Mouse (Mus musculus) CH12.LX (cell line): ENCODE results near the gene Zfr2. TPM values are rescaled to one million over a fixed set of nuclear protein-coding genes. Genes with fewer than 3 reads are reported as not detected.

Source experiments
- DNase-seq: peaks from one replicate; pipeline ENCODE4 v3.0.0-alpha.2; 2013; ENCODE audit errors: extremely low read depth
- H3K27ac ChIP-seq: 2 replicates; pipeline ENCODE4 v1.5.1; 2012; ENCODE audit warnings: low read depth, mild to moderate bottlenecking, control low read depth, moderate library complexity; ENCODE audit not compliant: insufficient read depth
- H3K27me3 ChIP-seq: replicated peaks from 2 replicates; pipeline ENCODE3; 2012; ENCODE audit warnings: inconsistent platforms
- H3K36me3 ChIP-seq, 2 experiments: replicated peaks in 1 of 2; 2 replicates each; pipeline versions ENCODE3 to v1.6.1; 2012; ENCODE audit warnings: inconsistent platforms in 1 of 2, low read length in 1 of 2, mild to moderate bottlenecking in 1 of 2, mixed read lengths in 1 of 2, moderate library complexity in 1 of 2; ENCODE audit not compliant: control insufficient read depth in 1 of 2, insufficient read depth in 1 of 2
- H3K4me1 ChIP-seq, 2 experiments: 2 replicates each; pipeline ENCODE4 v1.6.1; 2012; ENCODE audit warnings: inconsistent platforms in 1 of 2, moderate library complexity in 1 of 2; ENCODE audit not compliant: insufficient read depth in 2 of 2, control insufficient read depth in 1 of 2
- H3K4me2 ChIP-seq: 2 replicates; pipeline ENCODE4 v1.6.1; 2012; ENCODE audit warnings: low read depth, mild to moderate bottlenecking, control low read depth; ENCODE audit not compliant: poor library complexity, insufficient read depth, severe bottlenecking
- H3K4me3 ChIP-seq, 3 experiments: fragments of 150-350 bp in 1 of 3; sonication (generic) in 1 of 3; replicated peaks in 1 of 3; 2 replicates each; pipeline versions ENCODE3 to v1.5.1; 2011 to 2012; ENCODE audit warnings: low read depth in 2 of 3, low read length in 2 of 3, mild to moderate bottlenecking in 2 of 3, moderate library complexity in 2 of 3, control low read depth in 1 of 3, improper control_type of control experiment in 1 of 3, inconsistent platforms in 1 of 3, mixed read lengths in 1 of 3; ENCODE audit not compliant: poor library complexity in 1 of 3
- H3K79me2 ChIP-seq: replicated peaks from 2 replicates; pipeline ENCODE4 v1.6.1; 2012; ENCODE audit warnings: mild to moderate bottlenecking, moderate library complexity; ENCODE audit not compliant: control insufficient read depth, poor library complexity, insufficient read depth, severe bottlenecking; ENCODE audit errors: extremely low read depth
- H3K9ac ChIP-seq: 2 replicates; pipeline ENCODE4 v1.6.1; 2012; ENCODE audit warnings: low read depth, mild to moderate bottlenecking, control low read depth, moderate library complexity; ENCODE audit not compliant: insufficient read depth
- H3K9me3 ChIP-seq: replicated peaks from 2 replicates; pipeline ENCODE3; 2012; ENCODE audit warnings: low read length, inconsistent platforms, mixed read lengths
- BHLHE40 ChIP-seq: IDR thresholded peaks from 2 replicates; pipeline ENCODE4 v1.6.1; 2011; ENCODE audit warnings: mild to moderate bottlenecking, low read depth, low read length, improper control_type of control experiment
- CHD2 ChIP-seq: IDR thresholded peaks from 2 replicates; pipeline ENCODE4 v1.6.1; 2011; ENCODE audit warnings: low read length, improper control_type of control experiment
- CTCF ChIP-seq, 2 experiments: IDR thresholded peaks in 1 of 2; conservative IDR thresholded peaks in 1 of 2; 2 replicates each; pipeline ENCODE4 v1.5.1; 2011 to 2012; ENCODE audit warnings: low read depth in 2 of 2, low read length in 2 of 2, improper control_type of control experiment in 1 of 2, inconsistent platforms in 1 of 2, mild to moderate bottlenecking in 1 of 2, moderate library complexity in 1 of 2
- E2F4 ChIP-seq: IDR thresholded peaks from 2 replicates; pipeline ENCODE4 v1.6.1; 2011; ENCODE audit warnings: low read depth, low read length, improper control_type of control experiment; ENCODE audit not compliant: insufficient replicate concordance
- ELF1 ChIP-seq: IDR thresholded peaks from 2 replicates; pipeline ENCODE4 v1.6.1; 2014; ENCODE audit warnings: low read depth, mild to moderate bottlenecking, inconsistent platforms, low read length, improper control_type of control experiment
- ETS1 ChIP-seq: conservative IDR thresholded peaks from 2 replicates; pipeline ENCODE4 v1.6.1; 2012; ENCODE audit warnings: low read depth, mild to moderate bottlenecking, inconsistent platforms, low read length, improper control_type of control experiment, moderate library complexity
- HCFC1 ChIP-seq: IDR thresholded peaks from 2 replicates; pipeline ENCODE4 v1.6.1; 2012; ENCODE audit warnings: low read depth, mild to moderate bottlenecking, inconsistent platforms, low read length, improper control_type of control experiment
- IRF4 ChIP-seq: IDR thresholded peaks from 2 replicates; pipeline ENCODE4 v1.6.1; 2014; ENCODE audit warnings: low read depth, mild to moderate bottlenecking, inconsistent platforms, low read length, improper control_type of control experiment
- JUN ChIP-seq: IDR thresholded peaks from 2 replicates; pipeline ENCODE4 v1.6.1; 2011; ENCODE audit warnings: low read depth, mild to moderate bottlenecking, low read length, improper control_type of control experiment, moderate library complexity; ENCODE audit not compliant: insufficient read depth
- JUND ChIP-seq: conservative IDR thresholded peaks from 2 replicates; pipeline ENCODE4 v1.6.1; 2011; ENCODE audit warnings: low read depth, low read length, improper control_type of control experiment
- MAX ChIP-seq: IDR thresholded peaks from 2 replicates; pipeline ENCODE4 v1.6.1; 2011; ENCODE audit warnings: low read length, improper control_type of control experiment
- MEF2A ChIP-seq: IDR thresholded peaks from 2 replicates; pipeline ENCODE4 v1.6.1; 2014; ENCODE audit warnings: low read depth, mild to moderate bottlenecking, inconsistent platforms, low read length, improper control_type of control experiment, borderline replicate concordance
- MXI1 ChIP-seq: IDR thresholded peaks from 2 replicates; pipeline ENCODE4 v1.6.1; 2011; ENCODE audit warnings: mild to moderate bottlenecking, low read depth, low read length, improper control_type of control experiment
- MYC ChIP-seq: IDR thresholded peaks from 2 replicates; pipeline ENCODE4 v1.6.1; 2011; ENCODE audit warnings: low read depth, mild to moderate bottlenecking, improper control_type of control experiment, low read length
- NELFE ChIP-seq: IDR thresholded peaks from 2 replicates; pipeline ENCODE4 v1.6.1; 2011; ENCODE audit warnings: low read depth, low read length, improper control_type of control experiment
- NRF1 ChIP-seq: IDR thresholded peaks from 2 replicates; pipeline ENCODE4 v1.6.1; 2014; ENCODE audit warnings: low read depth, mild to moderate bottlenecking, inconsistent platforms, low read length, improper control_type of control experiment, moderate library complexity
- PAX5 ChIP-seq: IDR thresholded peaks from 2 replicates; pipeline ENCODE4 v1.6.1; 2012; ENCODE audit warnings: low read length, inconsistent platforms, mixed read lengths
- POLR2A ChIP-seq: IDR thresholded peaks from 2 replicates; pipeline ENCODE4 v1.6.1; 2011; ENCODE audit warnings: low read depth, mild to moderate bottlenecking, improper control_type of control experiment, low read length
- RAD21 ChIP-seq: IDR thresholded peaks from 2 replicates; pipeline ENCODE4 v1.6.1; 2011; ENCODE audit warnings: low read depth, mild to moderate bottlenecking, low read length, improper control_type of control experiment, moderate library complexity
- SIN3A ChIP-seq: IDR thresholded peaks from 2 replicates; pipeline ENCODE4 v1.6.1; 2012; ENCODE audit warnings: low read length, improper control_type of control experiment, inconsistent platforms
- SMC3 ChIP-seq: IDR thresholded peaks from 2 replicates; pipeline ENCODE4 v1.6.1; 2011; ENCODE audit warnings: low read depth, low read length, improper control_type of control experiment
- TBP ChIP-seq: conservative IDR thresholded peaks from 2 replicates; pipeline ENCODE4 v1.6.1; 2011; ENCODE audit warnings: low read depth, low read length, improper control_type of control experiment
- TCF12 ChIP-seq: IDR thresholded peaks from 2 replicates; pipeline ENCODE4 v1.6.1; 2014; ENCODE audit warnings: low read depth, mild to moderate bottlenecking, inconsistent platforms, low read length, improper control_type of control experiment
- UBTF ChIP-seq: IDR thresholded peaks from 2 replicates; pipeline ENCODE4 v1.6.1; 2012; ENCODE audit warnings: low read depth, mild to moderate bottlenecking, inconsistent platforms, low read length, improper control_type of control experiment, moderate library complexity
- ZKSCAN1 ChIP-seq: IDR thresholded peaks from 2 replicates; pipeline ENCODE4 v1.6.1; 2012; ENCODE audit warnings: low read depth, inconsistent platforms, low read length, improper control_type of control experiment, borderline replicate concordance
- ZMIZ1 ChIP-seq: IDR thresholded peaks from 2 replicates; pipeline ENCODE4 v1.6.1; 2012; ENCODE audit warnings: low read depth, mild to moderate bottlenecking, inconsistent platforms, low read length, improper control_type of control experiment
- ZNF384 ChIP-seq: IDR thresholded peaks from 2 replicates; pipeline ENCODE4 v1.6.1; 2012; ENCODE audit warnings: low read depth, low read length, improper control_type of control experiment, inconsistent platforms
- dilution Hi-C: fragments of 300-500 bp; cut with MboI; formaldehyde crosslinking; loops from 2 replicates; pipeline ENCODE4 v1.14.3; 2020; ENCODE audit warnings: low sequenced_read_pairs; ENCODE audit not compliant: extremely low pct_unique_long_range_greater_than_20kb, extremely low pct_ligation_motif_present
- in situ Hi-C: fragments of 300-500 bp; cut with MboI; formaldehyde crosslinking; loops from 3 replicates; pipeline ENCODE4 v1.14.3; 2019; ENCODE audit warnings: low sequenced_read_pairs, low pct_ligation_motif_present, low pct_unique_long_range_greater_than_20kb, mixed read lengths
- polyA plus RNA-seq: library from polyadenylated mRNA; unstranded; fragments of >175 nt; gene quantifications from 2 replicates; pipeline ENCODE4 v1.2.1, GENCODE M21; 2012; ENCODE audit warnings: low read depth; ENCODE audit not compliant: insufficient read length
- total RNA-seq, 2 experiments: library from RNA; depleted of rRNA; stranded (reverse); fragments of 300-350 nt in 1 of 2; fragments of >200 nt in 1 of 2; gene quantifications; 2 replicates each; pipeline ENCODE4 v1.2.3; 2012 to 2014

Gene Zfr2
- total and polyA plus RNA-seq, 3 experiments = 1.0 to 13.5 (median 2.4) TPM

GRCm38 (mm10) chr10:81261025-81261424 is 28.1 kb downstream of the Zfr2 start (continued):
- TF ChIP-seq JUND (0 out of 2 replicates have a peak, but pooled peaks have one; percentile 40), JUN (peak; percentile 7; the same call in 1 of the 2 replicates), CTCF (conservative IDR thresholded peaks at IDR 0.05 in 1 of 2, IDR thresholded peaks at IDR 0.05 in 1 of 2; ENCODE audit: low read depth in 2 of 2, low read length in 2 of 2) (no peak), MYC (0 out of 2 replicates have a peak, but pooled peaks have one; percentile 50), MAX (peak; percentile 29), IRF4 (peak; percentile 48), HCFC1 (peak; percentile 29; the same call in 1 of the 2 replicates), ETS1 (peak; percentile 67), RAD21 (no peak; the same call in 1 of the 2 replicates), CHD2 (peak; percentile 73)

DNA sequence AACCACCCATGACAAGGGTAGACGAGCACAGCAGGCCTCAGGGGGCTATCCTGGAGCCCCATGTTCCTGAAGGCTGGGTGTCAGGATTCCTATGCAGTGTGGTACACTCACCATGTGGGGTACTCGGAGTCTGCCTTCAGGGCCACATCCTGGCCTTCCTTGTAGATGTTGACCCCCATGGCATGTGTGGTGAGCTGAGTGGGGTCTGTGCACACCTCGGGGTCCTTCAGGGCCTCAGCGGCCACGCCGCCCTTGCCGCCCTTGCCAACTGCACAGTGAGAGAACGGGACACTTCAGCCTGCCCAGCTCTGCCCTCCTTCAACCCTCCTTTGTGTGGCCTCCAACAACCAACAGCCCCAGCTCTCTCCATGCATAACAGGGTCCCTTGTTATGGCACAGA is 32.6 kb downstream of the Zfr2 start:
- peaks cover 17% of the 10 kb centered on the region for H3K79me2 ChIP-seq
- TF ChIP-seq HCFC1 (no peak), NRF1 (0 out of 2 replicates have a peak, but pooled peaks have one; percentile 3), BHLHE40 (no peak), E2F4 (no peak)
- TF ChIP-seq, all 38 proteins: peak for 1
- H3K9ac ChIP-seq = peak overlapping the region; percentile 58
- H3K9me3 ChIP-seq = peaks cover 4% of the 10 kb centered on the region
- H3K4me1 ChIP-seq = peaks cover 23 to 67% of the 10 kb centered on the region in 2 experiments
- peak overlapping the region; percentile 57 for H3K4me2 ChIP-seq
- H3K27ac ChIP-seq = no peak overlapping the region
- peaks cover 39 to 59% of the 10 kb centered on the region in 2 experiments for H3K36me3 ChIP-seq
- dilution Hi-C loops = no loop called here
- H3K27me3 ChIP-seq = no peaks in the 10 kb centered on the region
- in situ Hi-C loops = no loop called here
- no peak for DNase-seq
- H3K4me3 ChIP-seq = peak overlapping the region; percentile 31 to 85 (median 84)

- peak; percentile 95 for DNase-seq
- peaks cover 47 to 63% of the 10 kb centered on the region in 2 experiments for H3K36me3 ChIP-seq
- H3K9me3 ChIP-seq = no peaks in the 10 kb centered on the region
- H3K4me2 ChIP-seq = peak within 1 kb of the TSS; percentile 77
- peaks cover 16 to 58% of the 10 kb centered on the region in 2 experiments for H3K4me1 ChIP-seq
- peak within 1 kb of the TSS; percentile 7; the same call in 1 of the 2 replicates for H3K27ac ChIP-seq
- H3K9ac ChIP-seq = peak within 1 kb of the TSS; percentile 95
- H3K27me3 ChIP-seq = no peaks in the 10 kb centered on the region
- H3K79me2 ChIP-seq = peaks cover 17% of the 10 kb centered on the region
- dilution Hi-C loops = no loop called here
- peak within 1 kb of the TSS; percentile 84 to 98 (median 96) for H3K4me3 ChIP-seq
- in situ Hi-C loops = no loop called here
- TF ChIP-seq SMC3 (no peak), ZMIZ1 (peak; percentile 65; the same call in 1 of the 2 replicates), SIN3A (peak; percentile 93), TCF12 (peak; percentile 85), PAX5 (no peak), ZNF384 (peak; percentile 50), UBTF (no peak), MAX (peak; percentile 94), NRF1 (peak; percentile 98), ZKSCAN1 (no peak), HCFC1 (peak; percentile 98), NELFE (peak; percentile 85), POLR2A (peak; percentile 82; the same call in 1 of the 2 replicates), BHLHE40 (peak; percentile 100), IRF4 (peak; percentile 54; the same call in 1 of the 2 replicates), MEF2A (peak; percentile 70; the same call in 1 of the 2 replicates), ELF1 (peak; percentile 94), ETS1 (peak; percentile 57; the same call in 1 of the 2 replicates), TBP (peak; percentile 70; the same call in 1 of the 2 replicates), MXI1 (peak; percentile 83)
Measured at GRCm38 (mm10) chr10:81266211-81267105, 33.5 kb downstream of the Zfr2 start, which contains the start of the genes Mrpl54 and Apba3. TSS of gene Mrpl54 (minus strand) at chr10:81266934. TSS of gene Apba3 (plus strand) at chr10:81266960.
